In genomic region chr6:97457210-97457609, GRCm38 (mm10) we compare ENCODE assay signal across 8 mouse cellular contexts.
DNase-seq lines count a peak whose midpoint lies in the region; ATAC-seq lines count a peak whose summit lies in the region.
"Had no signal": no experiment of that assay in that cellular context is flagged by ENCODE, and none has a peak within 500 bp of the region (broad histone marks: within the 10 kb centered on the region; RNA-seq: fewer than 3 reads in every experiment).

No protein-coding gene starts in this region.

- H3K9ac ChIP-seq in midbrain, embryonic 14.5 days (replicated peaks; ENCODE audit: low read length) = no peak overlapping the region
- H3K9ac ChIP-seq in heart, embryonic 12.5 days = peak overlapping the region; percentile 33; the same call in 1 of the 2 replicates
- H3K9ac ChIP-seq: neural tube, embryonic 12.5 days had no signal

- no peak for ATAC-seq in midbrain, embryonic 14.5 days (ENCODE audit: low FRiP score, low TSS enrichment)
- no peak for ATAC-seq in heart, embryonic 12.5 days (ENCODE audit: insufficient number of reproducible peaks, low FRiP score)

- H3K4me3 ChIP-seq in midbrain, embryonic 10.5 days = no peak overlapping the region
- no peak overlapping the region for H3K4me3 ChIP-seq in midbrain, embryonic 14.5 days (replicated peaks; ENCODE audit: low read depth, low read length)
- H3K4me3 ChIP-seq in heart, embryonic 12.5 days = peak overlapping the region; percentile 25
- H3K4me3 ChIP-seq: neural tube, embryonic 12.5 days had no signal

- no peaks in the 10 kb centered on the region for H3K9me3 ChIP-seq in midbrain, embryonic 10.5 days (replicated peaks)
- H3K9me3 ChIP-seq in midbrain, embryonic 14.5 days (ENCODE audit: control insufficient read depth, low read length) = no peaks in the 10 kb centered on the region
- H3K9me3 ChIP-seq in heart, embryonic 12.5 days (replicated peaks) = no peaks in the 10 kb centered on the region
- H3K9me3 ChIP-seq: neural tube, embryonic 12.5 days had no signal

- no peaks in the 10 kb centered on the region for H3K27me3 ChIP-seq in midbrain, embryonic 10.5 days (ENCODE audit: low read depth, poor library complexity, severe bottlenecking)
- no peaks in the 10 kb centered on the region for H3K27me3 ChIP-seq in midbrain, embryonic 14.5 days (ENCODE audit: control insufficient read depth, insufficient read depth, low read length)
- no peaks in the 10 kb centered on the region for H3K27me3 ChIP-seq in heart, embryonic 12.5 days (replicated peaks)
- H3K27me3 ChIP-seq: neural tube, embryonic 12.5 days had no signal

- no peak for DNase-seq in midbrain, embryonic 10.5 days (ENCODE audit: low spot score)
- DNase-seq in midbrain, embryonic 14.5 days = no peak
- DNase-seq in kidney, postnatal 36 days = peak; percentile 50 to 69
- peak; percentile 19 for DNase-seq in retina, postnatal 1 day
- no peak for DNase-seq in frontal cortex, postnatal 36 days (ENCODE audit: low spot score in 2 of 2)
- DNase-seq in right cerebral cortex, adult 2 months (ENCODE audit: low spot score in 2 of 2) = no peak

- H3K36me3 ChIP-seq in midbrain, embryonic 10.5 days = no peaks in the 10 kb centered on the region
- H3K36me3 ChIP-seq in midbrain, embryonic 14.5 days (ENCODE audit: control insufficient read depth, insufficient read depth, low read length) = no peaks in the 10 kb centered on the region
- no peaks in the 10 kb centered on the region for H3K36me3 ChIP-seq in heart, embryonic 12.5 days
- H3K36me3 ChIP-seq: neural tube, embryonic 12.5 days had no signal

- peak overlapping the region; percentile 59; the same call in 1 of the 2 replicates for H3K27ac ChIP-seq in midbrain, embryonic 10.5 days (replicated peaks)
- H3K27ac ChIP-seq in midbrain, embryonic 14.5 days (replicated peaks; ENCODE audit: low read depth, low read length) = no peak overlapping the region; the same call in 1 of the 2 replicates
- H3K27ac ChIP-seq in heart, embryonic 12.5 days (ENCODE audit: poor library complexity, severe bottlenecking) = peak overlapping the region; percentile 77
- H3K27ac ChIP-seq: neural tube, embryonic 12.5 days had no signal

- H3K4me2 ChIP-seq in midbrain, embryonic 14.5 days (ENCODE audit: low read length) = no peak overlapping the region
- peak overlapping the region; percentile 46 for H3K4me2 ChIP-seq in heart, embryonic 12.5 days
- H3K4me2 ChIP-seq: neural tube, embryonic 12.5 days had no signal

- peaks cover 26% of the 10 kb centered on the region for H3K4me1 ChIP-seq in midbrain, embryonic 10.5 days
- H3K4me1 ChIP-seq in midbrain, embryonic 14.5 days (ENCODE audit: control insufficient read depth, insufficient read depth, low read length) = peaks cover 12% of the 10 kb centered on the region
- peaks cover 32% of the 10 kb centered on the region for H3K4me1 ChIP-seq in heart, embryonic 12.5 days (replicated peaks)

- WGBS in midbrain, embryonic 10.5 days = 63% methylated on average over 2 of the region's 2 CpGs
- 58% methylated on average over 2 of the region's 2 CpGs for WGBS in midbrain, embryonic 14.5 days
- 25% methylated on average over 2 of the region's 2 CpGs for WGBS in heart, embryonic 12.5 days

Comparison
In these comparisons a context has a peak if more than half of its experiments do, and no peak if none do; other contexts are left out.
1. DNase-seq: peak in kidney, postnatal 36 days (2 of 2) and retina, postnatal 1 day (single experiment); none in midbrain, embryonic 10.5 days (single experiment), midbrain, embryonic 14.5 days (single experiment), frontal cortex, postnatal 36 days (0 of 2) and right cerebral cortex, adult 2 months (0 of 2).